Mouse (Mus musculus) spleen, adult 12 weeks (tissue): Measurements from ENCODE around the gene Zfhx3.

Source experiments
- DNase-seq: peaks from one replicate; pipeline ENCODE4 v3.0.0; 2022; ENCODE audit warnings: low spot score

Gene Zfhx3

DNA sequence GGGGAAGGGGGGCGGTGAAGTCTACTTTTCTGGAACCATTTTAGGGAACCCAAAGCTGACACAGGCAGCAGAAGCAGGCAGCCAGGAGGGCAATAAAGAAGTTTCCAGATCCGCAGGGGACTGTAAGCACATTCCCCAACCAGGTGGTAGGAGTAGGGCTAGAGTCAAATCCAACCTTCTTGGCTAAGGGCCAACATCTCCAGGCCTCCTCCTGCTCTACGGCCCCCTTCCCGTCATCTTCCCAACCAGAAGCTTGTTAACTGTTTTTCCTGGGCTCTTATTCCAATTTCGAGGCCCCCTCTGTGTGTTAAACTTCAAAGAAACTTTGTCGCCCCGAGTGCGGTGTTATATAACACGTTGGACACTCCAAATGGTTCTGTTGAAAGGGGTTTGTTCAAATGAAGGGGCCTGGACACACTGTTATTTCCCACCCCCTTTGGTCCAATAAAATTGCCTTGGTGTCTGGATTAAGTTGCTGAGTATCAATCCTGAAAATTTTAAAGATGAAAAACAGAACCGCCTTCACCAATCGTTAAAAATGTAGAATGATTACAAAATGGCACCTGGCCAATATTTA, 729.6 kb downstream of the Zfhx3 start:
- DNase-seq: no peak

GRCm38 (mm10) chr8:108675001-108675525, 732.6 kb downstream of the Zfhx3 start:
- DNase-seq: no peak

DNA sequence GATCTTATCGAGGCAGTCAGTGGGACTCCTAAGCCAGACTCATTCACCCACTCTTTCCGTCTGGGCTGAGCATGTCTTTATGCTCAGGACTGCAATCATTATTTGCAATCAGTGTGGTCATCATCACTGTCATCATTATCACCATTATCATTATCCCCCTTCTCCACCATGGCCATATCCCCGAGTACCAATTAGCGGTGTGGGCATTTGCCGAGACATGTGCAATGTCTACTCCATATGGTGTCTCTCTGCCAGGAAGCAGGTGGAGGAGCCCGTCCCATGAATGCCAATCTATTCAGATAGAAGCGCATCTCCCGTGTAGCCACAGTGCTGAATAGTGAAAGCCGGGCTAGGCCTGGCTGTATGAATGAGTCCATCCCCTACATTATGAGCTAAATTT, 747.2 kb downstream of the Zfhx3 start:
- DNase-seq: no peak

DNA sequence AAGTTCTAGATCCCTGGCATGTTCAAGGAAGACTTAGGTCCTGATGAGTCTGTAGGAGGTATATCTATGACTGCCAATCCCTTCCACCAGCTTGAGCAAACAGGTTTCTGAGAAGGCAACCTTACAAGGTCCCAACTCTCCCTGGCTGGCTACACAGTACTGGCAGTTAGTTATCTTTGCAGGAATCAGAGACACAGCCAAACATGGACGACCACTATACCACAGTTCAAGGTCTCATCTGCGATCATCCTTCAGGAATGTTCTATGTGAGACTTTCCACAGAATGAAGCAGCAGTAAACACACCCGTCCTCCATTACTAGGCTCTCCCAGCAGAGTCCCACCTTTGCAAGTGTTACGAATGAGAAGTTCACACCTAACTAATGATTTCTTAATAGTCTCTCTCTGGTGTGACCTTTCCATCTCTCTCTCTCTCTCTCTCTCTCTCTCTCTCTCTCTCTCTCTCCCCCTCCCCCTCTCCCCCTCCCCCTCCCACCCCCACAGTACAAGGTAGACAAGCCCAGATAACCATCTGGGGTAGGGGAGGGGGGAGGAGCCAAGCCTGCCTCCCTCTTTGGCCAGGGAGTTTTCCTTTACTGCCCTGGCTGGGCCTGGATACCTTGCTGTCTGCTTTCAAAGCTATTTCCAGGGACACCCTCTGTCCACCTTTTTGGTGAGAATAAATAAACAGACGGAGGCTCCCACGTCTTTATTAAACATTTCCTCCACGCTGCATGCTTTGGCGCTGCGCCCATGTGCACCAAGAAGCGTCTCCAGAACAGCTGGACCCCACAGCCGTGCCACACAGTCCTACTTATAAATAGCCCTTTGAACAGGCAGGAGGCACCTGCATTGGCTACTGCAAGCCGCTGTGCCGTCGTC, 748.4 kb downstream of the Zfhx3 start:
- DNase-seq: no peak

DNA sequence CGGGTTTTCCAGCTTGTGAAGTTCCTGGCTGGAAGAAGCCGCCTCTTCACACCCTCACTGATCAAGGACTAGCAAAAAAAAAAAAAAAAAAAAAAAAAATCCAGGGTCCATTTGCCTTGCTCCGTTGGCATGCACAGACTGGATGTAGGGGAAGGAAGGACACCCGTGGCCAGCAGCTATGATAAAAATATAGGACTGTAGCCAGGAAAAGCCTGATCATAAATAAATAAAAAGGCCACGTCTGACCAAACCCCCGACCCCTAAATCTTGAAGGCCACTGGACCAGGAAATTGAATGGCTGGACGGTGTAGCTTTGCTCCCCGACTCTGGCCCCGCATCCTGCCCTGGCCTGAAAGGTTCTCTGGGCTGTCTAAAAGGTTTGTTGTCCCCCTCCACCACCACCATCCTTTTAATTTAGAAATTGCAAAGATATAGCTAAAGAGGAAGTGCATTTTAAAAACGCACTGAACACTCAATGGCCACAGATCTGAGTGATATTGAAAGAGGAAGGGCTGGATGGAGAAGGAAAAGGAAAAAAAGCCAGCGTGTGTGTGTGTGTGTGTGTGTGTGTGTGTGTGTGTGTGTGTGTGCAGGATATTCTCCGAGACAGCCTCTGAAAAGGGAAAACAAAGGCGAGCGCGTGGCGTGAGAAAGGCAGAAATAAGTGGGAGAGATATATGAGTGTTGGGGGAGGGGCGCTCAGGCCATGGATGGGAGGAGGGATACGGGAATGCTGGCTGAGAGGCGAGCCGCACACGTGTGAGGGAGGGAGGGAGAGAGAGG, 749.2 kb downstream of the Zfhx3 start:
- DNase-seq: no peak

- DNase-seq: no peak
These were observed 749.8 kb downstream of the Zfhx3 start for GRCm38 (mm10) chr8:108692239-108692627.

DNA sequence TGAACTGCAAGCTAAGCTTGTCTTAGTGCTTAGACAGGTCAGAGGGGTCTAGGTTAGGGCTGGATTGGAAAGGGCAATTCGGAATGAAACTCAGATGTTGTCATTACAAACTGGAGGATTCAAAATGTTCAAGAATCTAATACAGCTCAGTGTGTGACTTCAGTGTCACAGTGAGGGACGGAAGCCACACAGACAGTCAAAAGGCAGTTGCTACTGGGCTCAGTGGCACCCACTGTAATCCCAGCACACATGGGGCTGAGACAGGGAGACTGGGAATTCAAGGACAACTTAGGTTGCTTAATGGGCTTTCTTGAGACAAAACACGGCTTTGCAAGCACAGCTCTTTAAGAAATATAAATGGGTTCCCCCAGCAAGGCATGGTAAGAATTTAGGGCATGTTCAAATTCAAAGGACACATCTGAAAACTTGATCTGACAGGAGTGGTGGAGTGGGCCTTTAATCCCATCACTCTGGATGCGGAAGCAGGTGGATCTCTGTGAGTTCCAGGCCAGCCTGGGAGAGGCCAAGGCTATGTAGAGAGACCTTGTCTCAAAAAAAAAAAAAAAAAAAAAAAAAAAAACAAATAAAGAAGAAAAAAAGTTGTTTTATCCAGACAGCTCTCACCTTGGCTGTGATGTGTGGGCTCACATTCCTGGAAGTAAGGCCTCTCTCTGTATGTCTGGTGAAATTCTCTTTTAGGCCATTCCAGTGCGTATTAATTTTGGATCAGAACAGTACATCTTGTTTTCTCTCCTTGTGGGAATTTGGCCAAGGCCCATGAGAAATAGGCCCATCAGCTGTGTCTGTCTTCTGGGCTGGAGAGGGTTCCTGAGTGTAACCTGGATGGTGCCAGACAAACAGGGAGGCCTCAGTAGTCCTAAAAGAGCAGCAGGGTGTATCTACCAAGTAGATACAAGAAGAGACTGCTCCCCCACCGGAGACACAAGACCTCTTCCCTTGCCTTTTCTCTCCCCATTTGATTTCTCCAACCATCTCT, 750.5 kb downstream of the Zfhx3 start:
- DNase-seq: no peak

DNA sequence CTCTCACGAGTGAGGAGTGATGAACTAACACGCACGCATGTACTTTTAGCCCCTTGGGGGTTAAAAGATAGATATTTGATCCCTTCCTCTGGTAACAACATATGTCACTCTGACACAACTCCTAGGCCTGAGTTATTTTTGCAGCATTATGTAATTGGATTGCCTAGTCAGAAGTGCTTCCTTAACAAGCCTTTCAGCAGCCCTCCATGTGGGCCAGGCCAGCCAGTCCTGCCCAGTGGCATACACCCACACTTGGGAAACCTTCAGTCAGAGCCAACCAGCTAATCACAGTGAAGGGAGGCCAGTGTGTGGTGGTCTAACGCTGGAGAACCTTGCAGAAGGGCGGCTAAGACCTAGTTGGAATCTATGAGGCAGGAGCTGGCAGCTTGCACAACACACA, 751.4 kb downstream of the Zfhx3 start:
- DNase-seq: no peak

- no peak for DNase-seq
These were observed 752.1 kb downstream of the Zfhx3 start for GRCm38 (mm10) chr8:108694516-108694915.

- DNase-seq: no peak
These were observed 752.9 kb downstream of the Zfhx3 start for GRCm38 (mm10) chr8:108695242-108695880.

DNA sequence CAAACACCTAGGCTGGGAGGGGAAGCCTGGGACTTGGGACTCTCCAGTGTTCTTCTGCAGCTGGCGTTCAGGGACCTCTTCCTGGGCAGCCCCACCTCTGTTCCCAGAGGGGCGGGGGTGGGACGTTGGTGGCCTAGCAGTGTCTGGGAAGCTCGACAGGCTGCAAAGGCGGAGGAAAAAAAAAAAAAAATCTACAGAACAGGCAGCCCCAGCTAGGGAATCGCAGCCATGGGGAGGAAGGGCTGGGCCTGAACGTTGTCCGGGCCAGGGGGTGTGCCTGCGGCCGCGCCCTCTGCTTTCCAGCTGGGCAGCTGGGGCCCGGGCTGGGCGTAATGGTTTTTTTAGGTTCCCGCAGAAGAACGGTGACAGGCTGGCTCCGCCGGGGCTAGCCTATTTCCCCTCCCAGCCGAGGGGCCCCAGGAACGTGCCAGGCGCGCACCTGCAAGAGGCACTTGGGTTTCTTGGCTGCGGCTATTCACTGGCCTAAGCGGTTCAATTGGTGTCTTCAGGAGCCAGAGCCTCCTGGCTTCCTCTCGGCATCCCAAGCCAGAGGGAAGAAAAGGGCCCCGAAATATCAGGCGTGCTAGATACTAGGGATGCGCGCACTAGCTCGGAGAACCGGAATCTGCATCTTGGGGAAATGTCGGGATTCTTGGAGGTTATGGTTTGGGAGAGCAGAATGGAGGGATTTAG, 753.6 kb downstream of the Zfhx3 start:
- DNase-seq: no peak

GRCm38 (mm10) chr8:108696631-108697410, 754.4 kb downstream of the Zfhx3 start:
- no peak for DNase-seq

GRCm38 (mm10) chr8:108697589-108697988, 755.1 kb downstream of the Zfhx3 start:
- no peak for DNase-seq

DNA sequence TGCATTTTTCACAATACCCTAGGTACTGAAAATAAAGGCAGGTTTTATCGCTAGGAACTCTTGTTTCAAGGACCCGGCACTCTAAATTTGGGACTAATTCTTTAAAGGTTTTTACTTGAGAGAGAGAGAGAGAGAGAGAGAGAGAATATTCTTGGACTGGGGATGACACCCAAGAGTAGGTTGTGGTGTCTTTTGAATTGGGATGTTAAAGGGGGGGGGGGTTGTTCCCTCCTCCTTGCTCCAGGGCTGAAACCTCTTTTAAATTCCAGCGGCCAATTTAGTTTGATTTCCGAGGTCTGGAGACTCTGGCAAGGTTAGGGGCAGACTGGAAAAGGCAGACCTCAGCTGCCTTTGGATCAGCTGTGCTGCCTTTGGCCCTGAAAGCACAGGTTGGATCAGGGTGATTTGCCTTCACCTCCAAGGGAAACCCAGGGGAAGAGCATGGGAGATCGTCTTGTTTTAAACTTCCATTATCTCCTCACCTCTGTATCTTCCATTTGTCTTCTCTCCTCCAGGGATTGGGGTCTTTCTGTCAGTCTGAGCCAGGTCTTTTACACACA, 755.7 kb downstream of the Zfhx3 start:
- DNase-seq: no peak

GRCm38 (mm10) chr8:108699011-108699410, 756.6 kb downstream of the Zfhx3 start:
- no peak for DNase-seq

- no peak for DNase-seq
These were observed 757.3 kb downstream of the Zfhx3 start for GRCm38 (mm10) chr8:108699454-108700345.

DNA sequence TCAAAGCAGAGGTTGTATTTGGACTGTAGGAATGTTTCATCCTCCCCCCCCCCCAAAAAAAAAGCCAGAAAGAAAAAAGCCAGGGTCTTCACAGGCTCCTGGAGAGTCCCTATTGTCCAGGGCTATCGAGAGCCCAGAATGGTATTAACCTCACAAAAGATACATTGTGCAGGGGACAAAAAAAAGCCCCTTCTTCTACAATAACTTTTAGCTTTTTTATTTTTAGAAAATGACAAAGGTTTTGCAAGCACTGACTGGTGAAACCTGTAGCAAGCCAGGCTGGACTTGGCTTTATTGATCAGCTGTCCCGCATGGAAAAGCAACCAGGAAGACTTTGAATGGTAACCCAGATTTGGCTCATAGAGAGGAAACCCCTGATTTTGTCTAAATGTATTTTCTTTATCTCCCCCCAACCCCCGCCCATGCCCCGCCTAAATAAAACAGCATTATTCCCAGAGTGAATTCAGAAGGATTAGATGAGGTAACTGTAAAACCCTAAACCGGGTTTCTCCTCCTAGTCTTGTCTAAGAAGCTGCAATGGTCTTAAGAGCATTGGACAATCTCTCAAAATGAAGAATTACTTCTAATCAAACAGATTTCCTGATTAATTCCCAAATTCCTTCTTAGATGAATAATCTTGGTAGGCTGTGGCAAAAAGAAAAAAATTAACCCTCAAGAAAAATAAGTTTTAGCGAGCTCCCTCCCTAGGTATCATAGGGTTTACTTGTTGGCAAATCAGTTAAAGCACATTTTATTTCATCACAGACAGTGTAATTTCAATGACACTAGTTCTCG, 759.1 kb downstream of the Zfhx3 start:
- DNase-seq: no peak
